Mouse (Mus musculus) megakaryocyte, adult 5-6 weeks (primary cell): ENCODE measurements around the gene Marc2. TPM values are rescaled to one million over a fixed set of nuclear protein-coding genes. Genes with fewer than 3 reads are reported as not detected.

Experiments
- ATAC-seq: 2 replicates; pipeline ENCODE4 v1.8.0; 2016; ENCODE audit warnings: mild to moderate bottlenecking, inconsistent platforms; ENCODE audit not compliant: poor library complexity, severe bottlenecking
- total RNA-seq, 2 experiments: library from RNA; stranded (forward) in 1 of 2; stranded (reverse) in 1 of 2; fragments of 153-499, 151-499 nt in 1 of 2; fragments of 221-1000, 200-1000 nt in 1 of 2; gene quantifications; 2 replicates each; pipeline versions ENCODE4 v1.2.3 to v1.2.4; 2015 to 2017

Gene Marc2
- total RNA-seq, 2 experiments from 2014 or later, result 73.3 to 187 TPM

GRCm38 (mm10) chr1:184810780-184811575, 35.3 kb downstream of the Marc2 start, which contains the start of gene Marc1:
Marc1 (minus strand) TSS chr1:184811313.
- no peak for ATAC-seq

- ATAC-seq, result no peak
These were observed 36.7 kb downstream of the Marc2 start for GRCm38 (mm10) chr1:184809578-184810001.

GRCm38 (mm10) chr1:184808418-184809012, 37.7 kb downstream of the Marc2 start:
- ATAC-seq, result peak; percentile 69

- ATAC-seq, result peak; percentile 82
These were observed 38.4 kb downstream of the Marc2 start for GRCm38 (mm10) chr1:184807627-184808417.

- ATAC-seq, result no peak
These were observed 39.1 kb downstream of the Marc2 start for GRCm38 (mm10) chr1:184807123-184807522.

GRCm38 (mm10) chr1:184805749-184806148, 40.5 kb downstream of the Marc2 start:
- ATAC-seq, result peak; percentile 57

GRCm38 (mm10) chr1:184793163-184793876, 52.9 kb downstream of the Marc2 start:
- peak; percentile 92 for ATAC-seq

GRCm38 (mm10) chr1:184791109-184791508, 55.1 kb downstream of the Marc2 start:
- ATAC-seq, result peak; percentile 48

- peak; percentile 41; the same call in 1 of the 2 replicates for ATAC-seq
These were observed 59.7 kb downstream of the Marc2 start for GRCm38 (mm10) chr1:184786376-184787151.

GRCm38 (mm10) chr1:184783641-184784040, 62.6 kb downstream of the Marc2 start:
- ATAC-seq, result peak; percentile 78

- no peak for ATAC-seq
These were observed 64.1 kb downstream of the Marc2 start for GRCm38 (mm10) chr1:184782161-184782513.

- no peak for ATAC-seq
These were observed 64.7 kb downstream of the Marc2 start for GRCm38 (mm10) chr1:184781286-184782160.

- ATAC-seq, result no peak
These were observed 68.1 kb downstream of the Marc2 start for GRCm38 (mm10) chr1:184778157-184778556.

GRCm38 (mm10) chr1:184777061-184777795, 69.0 kb downstream of the Marc2 start:
- no peak for ATAC-seq

- no peak for ATAC-seq
These were observed 71.0 kb downstream of the Marc2 start for GRCm38 (mm10) chr1:184775289-184775688.

- 0 out of 2 replicates have a peak, but pooled peaks have one; percentile 23 for ATAC-seq
These were observed 74.4 kb downstream of the Marc2 start for GRCm38 (mm10) chr1:184771891-184772249.

GRCm38 (mm10) chr1:184771202-184771890, 74.9 kb downstream of the Marc2 start:
- peak; percentile 86 for ATAC-seq

- no peak for ATAC-seq
These were observed 82.4 kb downstream of the Marc2 start for GRCm38 (mm10) chr1:184763866-184764265.
